Mouse (Mus musculus): ENCODE results near the gene Msi2.

DNA sequence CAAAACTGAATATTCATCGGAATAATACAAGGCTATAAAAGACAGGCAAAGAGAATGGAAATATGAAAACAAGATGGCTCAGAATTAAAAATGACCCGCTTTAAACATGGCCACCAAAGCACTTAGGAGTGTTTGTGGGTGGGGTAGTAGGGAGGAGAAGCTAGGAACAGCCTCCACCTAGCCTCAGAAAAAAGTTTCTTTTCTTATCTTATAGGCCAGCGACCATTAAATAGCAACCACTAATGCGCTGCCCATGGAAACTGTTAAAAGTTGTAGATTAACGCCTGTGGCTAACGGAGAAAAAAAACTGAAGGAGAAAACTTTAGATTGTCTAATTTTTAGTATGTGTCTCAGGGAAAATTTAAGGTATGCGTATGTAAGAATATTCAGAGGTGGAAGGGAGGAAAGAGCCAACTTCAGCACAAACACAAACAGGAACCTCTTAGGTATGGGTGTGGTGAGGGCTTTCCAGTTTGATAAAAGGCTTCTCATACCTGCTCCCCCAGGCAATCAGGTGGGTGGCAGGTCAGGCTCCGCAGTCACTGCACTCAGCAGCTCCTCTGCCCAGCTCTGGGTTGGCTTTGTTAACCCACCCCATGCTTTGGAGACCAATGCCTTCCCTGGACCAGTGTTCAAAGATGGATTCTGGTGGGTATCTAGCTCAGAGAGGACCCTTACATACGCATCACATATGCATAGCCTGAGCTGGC lies 298.5 kb downstream of the Msi2 start:
- TF ChIP-seq POLR2A (IDR thresholded peaks at IDR 0.05; ENCODE audit: control insufficient read depth, low read depth, low read length) = no peak
- TF ChIP-seq CTCF (IDR thresholded peaks at IDR 0.05; ENCODE audit: control insufficient read depth, insufficient read depth, insufficient replicate concordance, low read depth, low read length) = no peak
